Mouse (Mus musculus) C2C12 (cell line): ENCODE data around the gene Parg.

Source experiments
- MYOD1 ChIP-seq: IDR thresholded peaks from one replicate; pipeline ENCODE4 v1.6.1; 2011; ENCODE audit warnings: low read depth; ENCODE audit not compliant: control insufficient read depth, insufficient read length
- USF1 ChIP-seq: IDR thresholded peaks from one replicate; pipeline ENCODE4 v1.6.1; 2011; ENCODE audit warnings: low read depth, mild to moderate bottlenecking, control low read depth, moderate library complexity

GRCm38 (mm10) chr14:32190627-32191391 lies 10.9 kb upstream of the Parg start:
- TF ChIP-seq MYOD1 (no peak), USF1 (no peak)
